Mouse (Mus musculus) erythroid progenitor cell, adult 5-6 weeks (primary cell): ENCODE measurements around the gene Fnip1. TPM values are rescaled to one million over a fixed set of nuclear protein-coding genes. Genes with fewer than 3 reads are reported as not detected.
A peak's percentile ranks its signal among the peaks of the same experiment; 100 is the strongest.

ENCODE experiments used
- ATAC-seq: replicated peaks from 2 replicates; pipeline ENCODE4 v1.8.0; 2016; ENCODE audit warnings: moderate number of reproducible peaks, mild to moderate bottlenecking, moderate TSS enrichment, inconsistent platforms; ENCODE audit not compliant: poor library complexity, low FRiP score, severe bottlenecking
- total RNA-seq, 2 experiments: library from RNA; stranded (forward) in 1 of 2; stranded (reverse) in 1 of 2; fragments of 150-400 nt in 1 of 2; fragments of 186-747, 209-891 nt in 1 of 2; gene quantifications; 2 replicates each; pipeline versions ENCODE4 v1.2.3 to v1.2.4; 2015 to 2017; ENCODE audit warnings: low replicate concordance in 2 of 2

The Fnip1 gene
- total RNA-seq, 2 experiments from 2014 or later = 35.0 to 44.9 TPM

GRCm38 (mm10) chr11:54534871-54535270 lies 96.9 kb downstream of the Fnip1 start:
- peak; percentile 85 for ATAC-seq

GRCm38 (mm10) chr11:54539031-54539430 lies 101.0 kb downstream of the Fnip1 start:
- ATAC-seq = no peak

GRCm38 (mm10) chr11:54539486-54539885 lies 101.5 kb downstream of the Fnip1 start:
- ATAC-seq = no peak

- ATAC-seq = no peak
Measured at GRCm38 (mm10) chr11:54540328-54540727, 102.3 kb downstream of the Fnip1 start.

- ATAC-seq = peak; percentile 43; the same call in 1 of the 2 replicates
Measured at GRCm38 (mm10) chr11:54542414-54542813, 104.4 kb downstream of the Fnip1 start.

- no peak for ATAC-seq
Measured at GRCm38 (mm10) chr11:54554970-54555369, 117.0 kb downstream of the Fnip1 start.

- no peak for ATAC-seq
Measured at GRCm38 (mm10) chr11:54562761-54563160, 124.8 kb downstream of the Fnip1 start.

Other genes with a start within 250 kb of the Fnip1 start
- gene Csf2, start 188.5 kb upstream of the Fnip1 start, total RNA-seq (2015; ENCODE audit: low replicate concordance) = not detected in 2 replicates
- not detected in 2 replicates for gene Csf2, start 188.5 kb upstream of the Fnip1 start, total RNA-seq (2017; ENCODE audit: low replicate concordance)
- gene Il3, start 170.9 kb upstream of the Fnip1 start, total RNA-seq (2015; ENCODE audit: low replicate concordance) = not detected in 2 replicates
- gene Il3, start 170.9 kb upstream of the Fnip1 start, total RNA-seq (2017; ENCODE audit: low replicate concordance) = not detected in 2 replicates
- 0.42 and 2.2 TPM in 2 replicates for gene Acsl6, start 134.4 kb upstream of the Fnip1 start, total RNA-seq (2015; ENCODE audit: low replicate concordance)
- gene Acsl6, start 134.4 kb upstream of the Fnip1 start, total RNA-seq (2017; ENCODE audit: low replicate concordance) = 0.77 TPM in 1 of 2 replicates, not detected in the other
- not detected in 2 replicates for gene Meikin, start 67.5 kb upstream of the Fnip1 start, total RNA-seq (2015; ENCODE audit: low replicate concordance)
- gene Meikin, start 67.5 kb upstream of the Fnip1 start, total RNA-seq (2017; ENCODE audit: low replicate concordance) = not detected in 2 replicates
- gene Rapgef6, start 84.6 kb downstream of the Fnip1 start, total RNA-seq (2015; ENCODE audit: low replicate concordance) = 50.1 and 70.4 TPM in 2 replicates
- gene Rapgef6, start 84.6 kb downstream of the Fnip1 start, total RNA-seq (2017; ENCODE audit: low replicate concordance) = 90.4 and 96.1 TPM in 2 replicates